Mouse (Mus musculus): ENCODE measurements around the gene Ctsw.
"Not testable (repeated sequence)": the region's sequence is repeated elsewhere in the genome, so short reads cannot be mapped to it uniquely, and the experiment has no call there.

The Ctsw gene

DNA sequence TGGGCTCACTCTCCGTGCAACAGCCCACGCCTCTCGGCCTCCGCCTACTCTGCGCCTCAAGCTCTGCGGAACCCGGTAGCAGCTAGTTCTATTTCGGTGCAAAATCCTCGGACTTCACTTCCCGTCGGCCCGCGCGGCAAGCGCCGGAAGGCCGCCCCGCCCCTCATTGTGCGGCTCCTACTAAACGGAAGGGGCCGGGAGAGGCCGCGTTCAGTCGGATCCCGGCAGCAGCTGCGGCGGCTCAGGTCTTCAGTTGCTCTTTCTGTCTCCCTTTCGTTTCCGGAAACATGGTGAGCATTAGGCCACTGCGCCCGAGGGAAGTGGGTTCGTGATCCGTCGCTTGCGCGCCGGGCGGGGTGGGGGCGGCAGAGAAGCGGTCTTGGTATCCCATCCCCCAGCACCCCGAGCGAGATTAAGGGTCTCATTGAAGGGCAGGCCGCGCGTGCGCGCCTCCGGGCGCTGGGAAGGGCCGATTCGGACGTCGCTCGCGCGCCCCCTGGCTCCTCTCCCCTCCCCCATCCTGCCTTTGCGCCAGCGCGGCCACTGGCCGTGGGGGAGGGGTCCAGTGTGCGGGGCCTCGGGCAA lies 22.1 kb upstream of the Ctsw start, which contains the start of gene Cfl1:
TSS of gene Cfl1 (plus strand) at position 143 of the 585 bp plus-strand sequence.
- TF ChIP-seq CTCF (conservative IDR thresholded peaks at IDR 0.05; ENCODE audit: low read length) (no peak), POU5F1 (IDR thresholded peaks at IDR 0.05; ENCODE audit: borderline replicate concordance, low read length) (no peak), NANOG (IDR thresholded peaks at IDR 0.05; ENCODE audit: borderline replicate concordance, low read length) (no peak)

DNA sequence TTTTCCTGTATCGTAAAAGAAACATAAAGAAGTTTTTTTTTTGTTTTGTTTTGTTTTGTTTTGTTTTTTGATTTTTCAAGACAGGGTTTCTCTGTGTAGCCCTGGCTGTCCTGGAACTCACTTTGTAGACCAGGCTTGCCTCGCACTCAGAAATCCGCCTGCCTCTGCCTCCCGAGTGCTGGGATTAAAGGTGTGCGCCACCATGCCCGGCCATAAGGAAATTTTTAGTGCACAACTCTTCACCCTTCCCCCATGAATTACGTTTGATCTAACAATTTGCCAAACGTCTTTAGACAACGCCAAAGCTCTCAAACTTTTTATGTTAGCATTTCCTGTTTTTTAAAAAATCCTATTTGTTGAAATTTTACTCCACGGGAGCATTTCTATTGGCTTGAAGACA lies 21.4 kb upstream of the Ctsw start:
- H3K4me1 ChIP-seq (replicated peaks; ENCODE audit: low read depth, low read length) = peaks cover 70% of the 10 kb centered on the region
- H3K9me3 ChIP-seq (ENCODE audit: low read length); H3K27me3 ChIP-seq (ENCODE audit: insufficient read depth, low read length): not testable (repeated sequence)
- H3K4me3 ChIP-seq (replicated peaks; ENCODE audit: low read length) = peak overlapping the region; percentile 97
- peaks cover 52% of the 10 kb centered on the region for H3K36me3 ChIP-seq (ENCODE audit: insufficient read depth, low read length)

More for the DNA sequence above, 22.1 kb upstream of the Ctsw start, which contains the start of gene Cfl1:
- H3K9me3 ChIP-seq (ENCODE audit: low read length) = no peaks in the 10 kb centered on the region
- peaks cover 72% of the 10 kb centered on the region for H3K4me1 ChIP-seq (replicated peaks; ENCODE audit: low read depth, low read length)
- peaks cover 50% of the 10 kb centered on the region for H3K36me3 ChIP-seq (ENCODE audit: insufficient read depth, low read length)
- peak within 1 kb of the TSS; percentile 97 for H3K4me3 ChIP-seq (replicated peaks; ENCODE audit: low read length)
- H3K27me3 ChIP-seq (ENCODE audit: insufficient read depth, low read length) = no peaks in the 10 kb centered on the region

DNA sequence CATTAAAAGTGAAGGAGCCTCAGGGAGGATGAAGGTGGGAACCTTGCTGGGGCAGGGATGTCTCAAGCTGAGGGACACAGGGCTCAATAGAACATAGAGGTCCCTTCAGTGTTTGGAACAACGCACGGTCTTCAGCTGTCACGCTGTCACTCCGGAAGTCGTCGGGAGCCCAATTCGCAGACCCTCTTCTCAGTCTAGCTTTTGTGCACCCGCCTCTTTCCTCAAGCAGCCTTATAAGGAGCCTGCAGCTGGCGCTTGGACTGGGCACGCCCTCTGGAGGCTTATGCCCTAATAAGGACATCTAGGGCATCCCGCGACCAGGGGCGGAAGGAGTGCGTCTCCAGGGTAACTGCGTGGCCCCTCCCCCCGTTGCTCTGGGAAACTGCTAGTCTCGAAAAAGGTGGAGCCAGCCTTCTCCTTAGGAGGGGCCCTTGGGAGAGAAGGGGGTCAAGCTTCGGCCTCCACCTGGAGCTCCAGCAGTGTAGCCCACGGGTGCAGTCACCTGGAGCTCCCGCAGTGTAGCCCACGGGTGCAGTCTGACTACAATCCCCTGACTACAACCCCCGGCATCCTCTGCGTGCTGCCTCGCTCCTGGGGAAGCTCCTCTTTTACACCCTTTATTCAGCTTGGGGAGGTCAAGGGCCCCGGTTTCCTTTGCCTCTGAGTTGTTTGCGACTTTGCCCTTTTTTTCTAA lies 20.7 kb upstream of the Ctsw start:
- peak overlapping the region; percentile 97 for H3K4me3 ChIP-seq (replicated peaks; ENCODE audit: low read length)
- peaks cover 52% of the 10 kb centered on the region for H3K36me3 ChIP-seq (ENCODE audit: insufficient read depth, low read length)
- peaks cover 70% of the 10 kb centered on the region for H3K4me1 ChIP-seq (replicated peaks; ENCODE audit: low read depth, low read length)
- no peaks in the 10 kb centered on the region for H3K27me3 ChIP-seq (ENCODE audit: insufficient read depth, low read length)
- no peaks in the 10 kb centered on the region for H3K9me3 ChIP-seq (ENCODE audit: low read length)
- TF ChIP-seq POU5F1 (IDR thresholded peaks at IDR 0.05; ENCODE audit: borderline replicate concordance, low read length) = no peak

DNA sequence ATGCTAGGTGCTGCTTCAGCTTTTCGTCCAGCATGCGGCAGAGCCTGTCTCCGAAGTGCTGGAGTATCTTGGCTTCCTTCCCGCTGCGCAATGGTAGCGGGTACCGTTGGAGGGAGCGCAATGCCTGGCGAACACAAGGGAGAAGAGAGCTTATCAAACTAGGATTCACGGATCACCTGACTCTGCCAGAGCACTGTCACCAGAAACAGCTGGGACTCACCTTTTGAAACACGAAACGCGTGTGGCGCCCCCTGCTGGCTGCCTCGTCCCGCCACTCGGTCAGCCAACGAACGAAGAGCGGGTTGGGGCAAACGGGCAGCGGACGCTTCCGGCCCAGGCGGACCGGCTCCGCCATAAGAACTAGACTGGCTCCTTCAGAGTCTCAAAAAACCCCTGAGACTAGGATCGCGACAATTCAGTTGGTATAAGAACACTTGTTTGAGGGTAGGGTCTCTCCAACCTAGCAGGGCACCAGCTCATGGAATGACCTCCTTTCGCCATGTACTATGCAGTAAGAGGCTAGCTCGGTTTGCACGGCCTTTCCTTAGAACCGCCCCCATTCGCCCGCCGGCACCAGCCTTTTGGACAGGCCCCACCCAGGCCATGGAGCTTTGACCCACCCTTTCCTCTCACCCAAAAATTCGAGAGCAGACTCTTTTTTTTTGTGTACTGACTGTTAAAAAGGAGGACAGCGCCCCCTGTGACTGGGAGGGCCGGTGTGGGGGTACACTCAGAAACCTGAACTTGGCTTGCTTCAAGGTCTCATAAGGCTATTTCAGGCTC lies 19.7 kb upstream of the Ctsw start, which contains the start of gene Mus81:
TSS of gene Mus81 (minus strand) at position 635 of the 783 bp plus-strand sequence.
- TF ChIP-seq CTCF (conservative IDR thresholded peaks at IDR 0.05; ENCODE audit: low read length) (peak; percentile 70), POU5F1 (IDR thresholded peaks at IDR 0.05; ENCODE audit: borderline replicate concordance, low read length) (no peak), NANOG (IDR thresholded peaks at IDR 0.05; ENCODE audit: borderline replicate concordance, low read length) (no peak)
- no peaks in the 10 kb centered on the region for H3K27me3 ChIP-seq (ENCODE audit: insufficient read depth, low read length)
- peaks cover 52% of the 10 kb centered on the region for H3K36me3 ChIP-seq (ENCODE audit: insufficient read depth, low read length)
- H3K9me3 ChIP-seq (ENCODE audit: low read length) = no peaks in the 10 kb centered on the region
- H3K4me1 ChIP-seq (replicated peaks; ENCODE audit: low read depth, low read length) = peaks cover 70% of the 10 kb centered on the region
- H3K4me3 ChIP-seq (replicated peaks; ENCODE audit: low read length) = peak within 1 kb of the TSS; percentile 97

DNA sequence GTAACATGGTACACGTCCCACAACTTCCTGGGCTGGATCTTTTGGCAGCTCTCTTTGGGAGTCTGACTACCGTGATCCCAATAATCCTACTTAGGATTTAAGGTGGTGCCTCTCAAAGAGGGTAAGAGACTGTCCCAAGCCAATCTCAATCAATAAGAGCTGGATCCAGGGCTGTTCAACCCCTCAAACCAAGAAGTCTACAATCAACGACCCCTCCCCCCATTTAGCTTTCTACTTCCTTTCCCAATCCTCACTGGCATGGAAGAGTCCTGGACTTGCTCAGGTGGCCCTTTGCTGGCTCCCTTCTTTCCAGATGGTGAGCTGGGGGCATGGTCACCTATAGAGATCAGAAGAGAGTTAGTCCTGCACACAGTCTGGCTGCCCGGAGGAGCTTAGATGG lies 18.5 kb upstream of the Ctsw start:
- no peak overlapping the region for H3K4me3 ChIP-seq (replicated peaks; ENCODE audit: low read length)
- H3K36me3 ChIP-seq (ENCODE audit: insufficient read depth, low read length) = peaks cover 50% of the 10 kb centered on the region
- no peaks in the 10 kb centered on the region for H3K9me3 ChIP-seq (ENCODE audit: low read length)
- H3K4me1 ChIP-seq (replicated peaks; ENCODE audit: low read depth, low read length) = peaks cover 64% of the 10 kb centered on the region
- TF ChIP-seq POU5F1 (IDR thresholded peaks at IDR 0.05; ENCODE audit: borderline replicate concordance, low read length) (no peak), NANOG (IDR thresholded peaks at IDR 0.05; ENCODE audit: borderline replicate concordance, low read length) (no peak), CTCF (conservative IDR thresholded peaks at IDR 0.05; ENCODE audit: low read length) (no peak)
- no peaks in the 10 kb centered on the region for H3K27me3 ChIP-seq (ENCODE audit: insufficient read depth, low read length)

DNA sequence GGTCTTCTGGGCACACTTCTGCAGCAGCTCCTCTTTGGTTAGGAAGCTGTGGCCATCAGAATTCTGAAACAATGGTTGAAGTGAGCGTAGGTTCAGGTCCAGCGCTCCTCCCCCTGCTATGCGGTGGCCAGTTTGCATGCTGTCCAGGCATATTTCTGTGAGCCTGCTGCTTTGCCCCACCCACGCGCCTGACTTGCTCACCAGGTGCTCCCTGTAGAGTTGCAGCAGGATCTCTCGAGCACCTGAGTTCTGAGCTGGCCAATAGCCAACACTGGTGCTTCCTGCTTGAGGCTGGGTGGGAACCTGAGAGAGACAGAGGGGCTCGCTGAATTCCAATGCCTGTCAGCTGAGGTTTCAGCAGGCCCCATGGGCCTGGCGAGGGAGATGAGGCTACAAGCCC lies 18.0 kb upstream of the Ctsw start:
- Histone ChIP-seq H3K27me3 (ENCODE audit: insufficient read depth, low read length) (no peaks in the 10 kb centered on the region), H3K36me3 (ENCODE audit: insufficient read depth, low read length) (peaks cover 51% of the 10 kb centered on the region), H3K4me1 (replicated peaks; ENCODE audit: low read depth, low read length) (peaks cover 62% of the 10 kb centered on the region), H3K4me3 (replicated peaks; ENCODE audit: low read length) (no peak overlapping the region), H3K9me3 (ENCODE audit: low read length) (no peaks in the 10 kb centered on the region)
- TF ChIP-seq POU5F1 (IDR thresholded peaks at IDR 0.05; ENCODE audit: borderline replicate concordance, low read length) = no peak
- TF ChIP-seq CTCF (conservative IDR thresholded peaks at IDR 0.05; ENCODE audit: low read length) = no peak
- TF ChIP-seq NANOG (IDR thresholded peaks at IDR 0.05; ENCODE audit: borderline replicate concordance, low read length) = no peak

DNA sequence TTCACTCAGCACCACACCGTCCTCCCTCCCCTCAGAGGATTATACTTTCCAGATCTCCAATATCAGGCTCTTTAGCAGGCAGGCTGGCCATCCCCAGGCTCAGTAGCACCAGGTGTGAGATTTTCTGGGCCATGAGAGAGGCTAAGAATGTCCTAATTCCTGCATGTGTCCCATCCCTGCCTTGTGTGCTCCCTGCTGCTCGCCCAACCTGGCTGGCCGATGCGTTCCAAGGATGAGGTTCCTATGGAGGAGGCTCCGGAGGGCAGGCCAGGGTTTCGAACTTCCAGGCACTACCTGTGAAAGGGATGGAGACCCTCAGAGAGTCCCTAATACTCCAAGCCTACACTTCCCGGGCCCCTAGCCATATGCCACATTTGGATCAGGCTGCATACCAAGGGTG lies 17.5 kb upstream of the Ctsw start:
- Histone ChIP-seq H3K4me1 (replicated peaks; ENCODE audit: low read depth, low read length) (peaks cover 62% of the 10 kb centered on the region), H3K9me3 (ENCODE audit: low read length) (no peaks in the 10 kb centered on the region), H3K4me3 (replicated peaks; ENCODE audit: low read length) (no peak overlapping the region), H3K36me3 (ENCODE audit: insufficient read depth, low read length) (peaks cover 55% of the 10 kb centered on the region), H3K27me3 (ENCODE audit: insufficient read depth, low read length) (no peaks in the 10 kb centered on the region)
- TF ChIP-seq CTCF (conservative IDR thresholded peaks at IDR 0.05; ENCODE audit: low read length) (no peak), NANOG (IDR thresholded peaks at IDR 0.05; ENCODE audit: borderline replicate concordance, low read length) (no peak), POU5F1 (IDR thresholded peaks at IDR 0.05; ENCODE audit: borderline replicate concordance, low read length) (no peak)

DNA sequence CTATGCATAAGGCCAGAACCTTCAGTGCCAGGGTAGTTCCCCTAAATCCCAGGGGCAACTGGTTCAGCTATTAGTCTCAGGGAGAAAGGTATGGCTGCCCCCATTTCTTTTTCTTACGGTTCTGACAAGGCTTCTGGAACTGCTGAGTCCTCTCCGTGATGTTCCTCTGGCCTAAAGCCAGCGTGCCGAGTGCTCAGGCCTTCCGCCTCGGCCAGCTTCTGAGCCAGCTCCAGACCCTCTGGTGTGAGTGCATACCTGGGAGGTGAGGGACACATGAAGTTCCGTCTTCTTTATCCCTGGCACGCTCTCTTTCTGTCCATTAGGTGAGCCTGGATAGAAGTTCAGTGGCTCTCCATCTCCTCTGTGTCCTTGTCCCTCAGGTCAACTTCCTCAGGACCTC lies 17.1 kb upstream of the Ctsw start:
- Histone ChIP-seq H3K36me3 (ENCODE audit: insufficient read depth, low read length) (peaks cover 56% of the 10 kb centered on the region), H3K4me3 (replicated peaks; ENCODE audit: low read length) (no peak overlapping the region), H3K4me1 (replicated peaks; ENCODE audit: low read depth, low read length) (peaks cover 62% of the 10 kb centered on the region), H3K9me3 (ENCODE audit: low read length) (no peaks in the 10 kb centered on the region), H3K27me3 (ENCODE audit: insufficient read depth, low read length) (no peaks in the 10 kb centered on the region)
- TF ChIP-seq NANOG (IDR thresholded peaks at IDR 0.05; ENCODE audit: borderline replicate concordance, low read length) (no peak), POU5F1 (IDR thresholded peaks at IDR 0.05; ENCODE audit: borderline replicate concordance, low read length) (no peak), CTCF (conservative IDR thresholded peaks at IDR 0.05; ENCODE audit: low read length) (no peak)
